Mouse (Mus musculus): ENCODE measurements at regions not wholly inside any gene's neighbourhood (a gene's known extent, or its start where the extent isn't known, plus 50 kb on each side); places are given as distances from the start of the nearest gene placed in this dataset.

DNA sequence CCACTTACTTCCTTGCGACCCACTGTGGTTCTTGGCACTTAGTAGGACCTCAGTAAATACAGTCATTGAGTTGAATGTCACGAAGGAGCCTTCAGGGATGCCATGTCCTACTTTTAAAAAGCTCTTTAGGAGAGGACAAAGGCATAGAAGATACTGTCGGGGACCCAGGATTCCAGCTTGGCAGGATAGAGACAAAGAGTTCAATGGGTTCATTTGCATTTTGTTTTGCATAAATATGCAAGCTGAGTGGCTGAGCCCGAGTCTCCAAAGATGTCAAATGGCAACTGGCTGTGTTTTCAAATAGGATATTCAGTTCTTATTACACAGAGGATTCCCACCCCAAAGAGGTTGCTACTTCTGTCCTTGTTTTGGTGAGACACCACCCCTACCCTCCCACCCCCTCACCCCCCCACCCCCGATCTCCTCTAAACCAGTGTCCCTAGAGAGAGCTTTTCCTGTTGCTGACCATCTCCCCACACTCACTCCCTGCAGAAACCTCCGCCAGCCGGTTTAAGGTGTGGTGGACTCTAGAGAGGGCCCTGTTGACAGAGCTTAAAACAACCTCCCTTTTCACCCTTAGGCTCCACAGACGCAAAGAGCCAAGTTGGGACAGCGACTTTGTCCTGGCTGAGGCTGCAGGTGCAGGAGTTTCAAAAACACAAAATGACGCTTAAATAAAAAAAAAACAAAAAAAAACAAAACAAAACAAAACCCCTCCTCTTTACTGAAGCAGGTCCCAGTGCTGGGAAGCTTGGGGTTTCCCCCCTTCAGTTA, 57.9 kb downstream of the Sox9 start:
- DNase-seq (ENCODE audit: low spot score in 2 of 2), result no peak

- no peak for DNase-seq (ENCODE audit: low spot score in 2 of 2)
These were observed 58.4 kb downstream of the Sox9 start for GRCm38 (mm10) chr11:112840495-112840828.

DNA sequence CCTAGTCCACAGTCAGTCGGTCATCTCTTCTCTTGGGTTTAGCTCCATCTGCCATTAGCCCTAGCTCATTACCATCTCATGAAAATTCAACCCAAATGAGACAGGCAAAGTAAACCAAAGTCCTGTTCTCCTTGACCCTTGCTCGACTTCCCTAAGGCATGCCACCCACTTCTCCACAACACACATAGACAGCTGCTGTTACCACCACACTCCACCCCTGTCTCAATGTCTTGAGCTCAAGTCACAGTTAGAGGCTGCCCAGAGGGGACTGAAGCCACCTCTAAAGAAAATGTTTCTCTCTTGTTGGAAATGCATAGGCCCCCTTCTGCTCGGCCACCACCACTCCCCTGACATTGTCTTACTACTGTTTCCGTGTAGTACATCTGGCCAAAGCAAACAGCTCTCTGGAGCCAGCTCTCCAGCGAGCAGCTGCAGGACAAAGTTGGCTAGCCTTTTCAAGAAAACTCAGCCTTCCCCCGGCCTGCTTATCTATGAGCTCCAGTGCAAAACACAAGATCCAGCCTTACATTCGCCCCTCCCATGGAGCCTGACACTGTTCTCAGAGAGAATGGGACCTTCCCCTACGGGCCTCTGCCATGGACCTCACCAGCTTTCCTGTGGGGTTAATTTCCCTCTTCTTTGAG, 62.4 kb downstream of the Sox9 start:
- DNase-seq (ENCODE audit: low spot score in 2 of 2), result no peak

DNA sequence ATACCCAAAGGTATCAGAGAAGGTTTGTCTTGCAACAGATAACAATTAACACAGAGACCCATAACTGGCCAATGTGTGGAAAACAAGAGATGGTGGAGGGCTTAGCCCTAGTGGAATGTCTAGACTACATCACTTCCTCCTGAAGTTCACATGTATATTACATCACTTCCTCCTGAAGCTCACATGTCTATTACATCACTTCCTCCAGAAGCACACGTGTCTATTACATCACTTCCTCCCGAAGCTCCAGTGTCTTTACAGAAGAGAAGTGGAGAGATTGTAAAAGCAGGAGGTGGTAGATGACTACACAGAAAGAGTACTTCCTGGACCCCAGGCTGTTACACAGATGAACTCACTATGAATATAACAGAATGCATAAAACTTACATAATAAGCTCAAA, 65.1 kb downstream of the Sox9 start:
- no peak for DNase-seq (ENCODE audit: low spot score in 2 of 2)

GRCm38 (mm10) chr11:112847851-112848250, 65.8 kb downstream of the Sox9 start:
- no peak for DNase-seq (ENCODE audit: low spot score in 2 of 2)

- no peak for DNase-seq (ENCODE audit: low spot score in 2 of 2)
These were observed 68.0 kb downstream of the Sox9 start for GRCm38 (mm10) chr11:112849974-112850373.

- no peak for DNase-seq (ENCODE audit: low spot score in 2 of 2)
These were observed 68.7 kb downstream of the Sox9 start for GRCm38 (mm10) chr11:112850532-112851272.

DNA sequence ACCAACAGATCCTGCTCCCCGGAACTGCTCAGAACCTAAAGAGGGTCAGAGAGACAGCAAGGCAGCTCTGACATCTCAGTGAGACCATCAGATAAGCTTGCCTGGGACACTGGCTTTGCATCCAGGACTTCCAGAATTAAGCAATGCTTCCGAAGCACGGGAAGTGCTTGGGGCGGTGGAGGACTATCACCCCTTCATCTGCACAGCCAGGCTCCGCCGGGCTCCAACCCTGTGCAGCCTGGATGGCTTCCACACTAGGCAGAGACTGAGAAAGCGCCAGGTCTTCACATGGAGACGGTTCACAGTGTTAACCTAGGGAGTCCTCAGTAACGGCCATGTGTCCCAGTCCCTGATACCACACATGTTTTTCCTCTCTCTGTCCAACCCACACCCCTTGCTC, 69.3 kb downstream of the Sox9 start:
- no peak for DNase-seq (ENCODE audit: low spot score in 2 of 2)

DNA sequence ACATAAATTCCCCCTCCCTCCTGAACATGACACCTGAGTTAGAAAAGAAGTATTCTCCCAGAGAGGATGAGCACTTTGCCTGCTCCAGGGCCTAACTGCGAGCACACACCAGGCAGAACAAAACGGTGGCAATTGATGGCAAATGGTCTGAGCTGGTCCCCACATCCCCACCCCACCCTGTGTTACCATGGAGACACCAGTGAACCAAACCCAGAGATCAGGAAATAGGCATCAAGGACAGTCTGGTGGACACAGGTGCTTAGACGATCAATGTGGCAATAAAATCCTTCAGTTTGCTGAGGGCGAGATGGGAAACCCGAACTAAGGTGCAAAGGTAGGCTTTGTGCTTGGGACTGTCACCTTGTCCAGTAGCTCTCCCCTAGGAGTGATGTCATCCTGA, 74.0 kb downstream of the Sox9 start:
- DNase-seq (ENCODE audit: low spot score in 2 of 2), result no peak

DNA sequence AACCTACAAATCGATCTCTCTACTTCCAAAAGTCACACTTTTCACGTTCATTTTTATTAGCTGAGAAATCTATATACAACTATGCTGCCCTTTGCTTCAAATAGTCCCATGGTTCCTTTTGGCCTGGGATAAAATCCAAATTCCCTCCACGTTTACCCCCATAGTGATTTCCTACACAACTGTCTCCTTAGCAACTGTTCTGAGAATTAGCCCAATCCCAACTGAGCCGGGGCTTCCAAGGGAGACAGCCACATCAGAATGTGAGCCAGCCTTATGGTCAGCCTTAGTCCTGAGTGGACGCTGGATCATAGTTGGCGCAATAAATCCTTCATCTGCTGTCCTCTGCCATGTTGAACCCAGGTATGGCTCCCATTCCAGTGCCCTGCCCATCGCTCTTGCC, 77.3 kb downstream of the Sox9 start:
- no peak for DNase-seq (ENCODE audit: low spot score in 2 of 2)

DNA sequence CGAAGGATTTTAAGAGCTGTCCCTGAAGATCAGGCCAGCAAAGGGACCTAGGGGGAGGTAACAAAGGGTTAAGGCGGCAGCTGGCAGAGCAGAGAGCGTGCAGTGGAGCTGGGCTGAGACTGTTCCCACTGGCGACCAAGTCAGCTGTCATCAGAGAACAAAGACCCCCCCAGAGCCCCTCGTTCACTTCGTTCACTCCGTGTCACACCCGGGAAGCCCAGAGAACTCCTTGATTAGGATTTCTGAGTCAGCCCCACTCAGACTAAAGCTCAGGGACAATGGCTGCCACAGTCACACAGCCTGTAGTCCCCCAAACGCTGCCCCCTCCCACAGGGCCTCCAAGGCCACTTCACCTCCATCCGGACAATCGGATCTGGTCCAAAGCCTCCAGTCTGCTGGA, 78.8 kb downstream of the Sox9 start:
- no peak for DNase-seq (ENCODE audit: low spot score in 2 of 2)

GRCm38 (mm10) chr11:112861233-112861632, 79.2 kb downstream of the Sox9 start:
- DNase-seq (ENCODE audit: low spot score in 2 of 2), result no peak

DNA sequence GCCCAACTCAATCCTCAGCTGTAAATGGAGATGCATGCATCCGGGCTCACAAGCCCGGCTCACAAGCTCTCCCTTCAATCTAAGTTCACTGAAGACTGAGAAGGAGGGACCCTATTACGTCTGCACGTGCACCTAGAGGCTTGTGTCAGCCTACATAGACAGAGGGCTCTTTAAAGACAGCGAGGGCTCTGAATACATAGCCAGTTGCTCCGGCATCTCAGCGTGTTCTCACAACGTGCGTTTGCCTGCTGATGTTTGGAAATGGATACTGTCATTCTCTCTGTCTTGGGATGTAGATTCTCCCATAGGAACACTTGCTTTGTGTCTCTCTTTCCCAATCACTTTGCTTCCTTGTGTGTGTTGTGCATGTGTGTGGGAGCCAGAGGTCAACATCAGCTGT, 83.8 kb downstream of the Sox9 start:
- no peak for DNase-seq (ENCODE audit: low spot score in 2 of 2)

- DNase-seq (ENCODE audit: low spot score in 2 of 2), result no peak
These were observed 87.5 kb downstream of the Sox9 start for GRCm38 (mm10) chr11:112869571-112869970.

GRCm38 (mm10) chr11:112870201-112871035, 88.4 kb downstream of the Sox9 start:
- no peak for DNase-seq (ENCODE audit: low spot score in 2 of 2)

DNA sequence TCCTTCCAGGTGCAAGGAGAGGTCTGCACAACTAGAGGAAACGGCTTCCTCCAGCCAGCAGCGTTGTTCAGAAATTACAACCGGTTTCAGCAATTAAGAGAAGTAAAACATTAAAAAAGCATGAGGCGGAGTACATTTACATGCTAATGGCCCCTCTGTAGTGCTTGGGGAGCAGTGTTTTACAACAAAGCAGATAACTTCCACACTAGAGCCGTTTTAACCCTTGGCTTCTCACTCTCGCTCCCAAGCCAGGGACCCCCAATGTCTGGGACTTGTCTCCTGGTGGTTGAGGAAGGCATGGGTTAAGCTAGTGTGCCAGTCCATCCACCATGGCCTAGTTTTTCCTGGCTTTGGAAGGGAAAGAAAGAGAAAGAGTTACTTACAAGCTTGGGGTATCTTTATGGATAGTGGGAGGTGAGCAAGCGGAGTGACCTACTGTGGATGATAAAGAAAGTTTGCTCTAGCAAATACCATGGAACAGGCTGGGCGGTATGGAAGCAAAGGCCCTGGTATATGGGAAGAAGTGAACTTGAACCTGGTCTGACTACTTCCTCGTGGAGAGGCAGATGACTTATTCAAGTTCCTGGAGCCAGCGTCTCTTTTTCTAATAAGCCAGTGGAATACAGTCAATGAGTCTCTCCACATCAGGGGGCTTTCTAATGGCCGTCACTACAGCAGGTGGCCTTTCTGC, 90.8 kb downstream of the Sox9 start:
- no peak for DNase-seq (ENCODE audit: low spot score in 2 of 2)

DNA sequence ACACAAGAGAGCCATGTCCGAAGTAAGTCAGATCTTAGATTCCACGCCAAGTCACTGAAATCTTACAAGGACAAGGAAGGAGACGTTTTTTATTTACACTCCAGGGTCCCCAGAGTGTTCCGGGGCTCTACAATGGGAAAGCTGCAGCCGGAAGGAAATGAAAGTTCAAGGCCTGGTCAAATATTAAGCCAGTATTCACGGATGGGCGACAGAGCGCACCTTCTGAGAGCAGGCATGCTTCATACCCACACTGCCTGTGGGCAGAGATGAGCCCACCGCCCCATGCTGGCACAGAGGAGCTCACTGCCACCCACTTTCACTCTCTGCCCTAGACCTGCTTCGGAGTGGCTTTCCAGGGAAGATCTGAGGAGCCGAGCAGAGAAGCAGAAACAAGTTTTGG, 92.2 kb downstream of the Sox9 start:
- no peak for DNase-seq (ENCODE audit: low spot score in 2 of 2)

GRCm38 (mm10) chr11:112876226-112876625, 94.2 kb downstream of the Sox9 start:
- DNase-seq (ENCODE audit: low spot score in 2 of 2), result no peak

GRCm38 (mm10) chr11:112878436-112878835, 96.4 kb downstream of the Sox9 start:
- no peak for DNase-seq (ENCODE audit: low spot score in 2 of 2)

DNA sequence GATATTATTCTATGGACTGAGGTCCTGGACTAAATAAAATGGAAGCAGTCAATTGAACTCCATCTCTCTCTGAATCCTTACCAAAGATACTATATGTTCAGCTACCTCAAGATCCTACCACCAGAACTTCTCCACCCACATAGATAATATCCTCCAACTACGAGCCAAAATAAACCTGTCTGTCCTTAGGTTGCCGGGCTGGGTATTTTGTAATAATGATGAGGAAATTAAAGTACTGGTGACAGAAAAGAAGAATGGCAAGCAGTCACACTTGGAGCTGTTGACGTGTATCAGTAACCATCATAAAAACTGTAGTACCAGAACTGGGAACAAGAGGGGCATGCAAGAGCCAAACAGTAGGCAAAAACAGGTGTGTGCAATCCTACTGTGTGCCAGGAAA, 98.7 kb downstream of the Sox9 start:
- no peak for DNase-seq (ENCODE audit: low spot score in 2 of 2)

Measured in adrenal gland, adult 18-20 months (tissue).